28 mouse cellular contexts compared by ENCODE assay signal in the genomic region with DNA sequence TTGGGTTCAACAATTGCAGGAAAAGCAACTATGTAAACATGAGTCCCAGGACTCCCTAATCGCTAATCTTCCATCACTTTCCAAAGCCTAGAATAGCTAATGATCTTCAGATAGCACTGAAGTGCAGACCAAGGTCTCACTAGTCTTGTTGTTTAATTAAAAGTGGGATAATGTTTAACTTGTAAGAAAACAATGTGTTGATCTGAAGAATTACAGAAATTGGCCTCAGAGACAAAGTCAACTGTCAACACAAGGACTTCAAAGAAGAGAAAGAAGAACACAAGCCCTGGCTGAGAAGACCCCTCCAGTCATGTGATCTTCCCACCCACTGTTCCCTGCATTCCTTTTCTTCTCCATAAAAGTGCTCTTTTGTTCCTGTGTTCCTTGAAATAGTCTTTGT.
DNase-seq lines count a peak whose midpoint lies in the region; ATAC-seq and TF ChIP-seq lines count a peak whose summit lies in the region.
"Had no signal": no experiment of that assay in that cellular context is flagged by ENCODE, and none has a peak within 500 bp of the region (broad histone marks: within the 10 kb centered on the region; RNA-seq: fewer than 3 reads in every experiment).

No protein-coding gene starts in this region.

- no peak overlapping the region for H3K4me3 ChIP-seq in kidney, adult 2 months (ENCODE audit: insufficient read depth, low read depth, low read length)
- H3K4me3 ChIP-seq in kidney, embryonic 16.5 days (ENCODE audit: low read length), result no peak overlapping the region
- H3K4me3 ChIP-seq: embryonic facial prominence, embryonic 10.5 days; embryonic facial prominence, embryonic 13.5 days; forebrain, embryonic 10.5 days; forebrain, embryonic 13.5 days; heart, adult 2 months; heart, embryonic 10.5 days; heart, embryonic 13.5 days had no signal

- no peaks in the 10 kb centered on the region for H3K36me3 ChIP-seq in kidney, adult 2 months (ENCODE audit: control insufficient read depth, insufficient read depth, low read length)
- no peaks in the 10 kb centered on the region for H3K36me3 ChIP-seq in kidney, embryonic 16.5 days (ENCODE audit: insufficient read depth, low read length)
- H3K36me3 ChIP-seq: embryonic facial prominence, embryonic 10.5 days; embryonic facial prominence, embryonic 13.5 days; forebrain, embryonic 10.5 days; heart, embryonic 10.5 days; heart, embryonic 13.5 days had no signal

- peak; percentile 51 for DNase-seq in kidney, adult 2 months
- no peak for DNase-seq in kidney, postnatal 25 days
- no peak for DNase-seq in kidney, adult 11 months
- peak; percentile 6 for DNase-seq in retina, postnatal 1 day
- no peak for DNase-seq in retina, embryonic 14.5 days (ENCODE audit: low spot score)
- DNase-seq: adrenal gland, adult 2 months; adrenal gland, postnatal 14 days; cerebellum, adult 11-12 months; cerebellum, adult 8-10 months; cerebellum, postnatal 10 days; cerebellum, postnatal 36 days; embryo, embryonic 11 days; gastrocnemius, postnatal 10 days; gastrocnemius, postnatal 36 days; heart, adult 2 months; heart, postnatal 14 days; heart, postnatal 4 days had no signal

- no peak for TF ChIP-seq POLR2A in kidney, adult 2 months (IDR thresholded peaks at IDR 0.05; ENCODE audit: low read depth, low read length)

- peak; percentile 46; the same call in 1 of the 2 replicates for ATAC-seq in kidney, embryonic 16.5 days (ENCODE audit: low FRiP score, low TSS enrichment)
- no peak for ATAC-seq in erythroblast, adult 5-6 weeks (replicated peaks; ENCODE audit: low FRiP score, poor library complexity, severe bottlenecking)
- ATAC-seq: forebrain, embryonic 13.5 days; forebrain, embryonic 16.5 days; Patski had no signal

- H3K27ac ChIP-seq in kidney, adult 2 months (ENCODE audit: insufficient read depth, low read depth, low read length), result peak overlapping the region; percentile 35; the same call in 1 of the 2 replicates
- H3K27ac ChIP-seq in kidney, embryonic 16.5 days (ENCODE audit: low read length), result no peak overlapping the region
- H3K27ac ChIP-seq: embryonic facial prominence, embryonic 10.5 days; embryonic facial prominence, embryonic 13.5 days; forebrain, embryonic 10.5 days; forebrain, embryonic 13.5 days; heart, adult 2 months; heart, embryonic 10.5 days; heart, embryonic 13.5 days; hindbrain, embryonic 14.5 days had no signal

- no peak for TF ChIP-seq CTCF in kidney, adult 2 months (conservative IDR thresholded peaks at IDR 0.05; ENCODE audit: insufficient read depth, insufficient read length, low read depth, low read length)

- no peak overlapping the region for H3K9ac ChIP-seq in kidney, embryonic 16.5 days (replicated peaks; ENCODE audit: low read length)
- H3K9ac ChIP-seq: embryonic facial prominence, embryonic 13.5 days; forebrain, embryonic 13.5 days; heart, embryonic 13.5 days; hindbrain, embryonic 14.5 days had no signal

- H3K4me1 ChIP-seq in kidney, adult 2 months (ENCODE audit: control insufficient read depth, insufficient read depth, low read length), result peaks cover 3% of the 10 kb centered on the region; the same call in 1 of the 2 replicates
- H3K4me1 ChIP-seq in kidney, embryonic 16.5 days (ENCODE audit: insufficient read depth, low read length), result 0 out of 2 replicates have a peak, but pooled peaks cover 5% of the 10 kb centered on the region
- H3K4me1 ChIP-seq: embryonic facial prominence, embryonic 10.5 days; embryonic facial prominence, embryonic 13.5 days; heart, embryonic 10.5 days; heart, embryonic 13.5 days had no signal

- 0 out of 2 replicates have a peak, but pooled peaks cover 4% of the 10 kb centered on the region for H3K9me3 ChIP-seq in kidney, embryonic 16.5 days (ENCODE audit: low read length)
- H3K9me3 ChIP-seq: embryonic facial prominence, embryonic 10.5 days; embryonic facial prominence, embryonic 13.5 days; forebrain, embryonic 10.5 days; forebrain, embryonic 13.5 days; heart, embryonic 10.5 days had no signal

- WGBS in kidney, adult 2 months, result 6% methylated on average over 1 of the region's 1 CpGs
- 30% methylated on average over 1 of the region's 1 CpGs for WGBS in kidney, embryonic 16.5 days

- H3K4me2 ChIP-seq in kidney, embryonic 16.5 days (replicated peaks; ENCODE audit: low read depth, low read length), result no peak overlapping the region
- H3K4me2 ChIP-seq: embryonic facial prominence, embryonic 13.5 days; forebrain, embryonic 13.5 days; heart, embryonic 13.5 days; hindbrain, embryonic 14.5 days had no signal

- H3K27me3 ChIP-seq in kidney, adult 2 months (replicated peaks; ENCODE audit: control insufficient read depth, insufficient read depth, low read length), result no peaks in the 10 kb centered on the region
- H3K27me3 ChIP-seq in kidney, embryonic 16.5 days (ENCODE audit: insufficient read depth, low read length), result no peaks in the 10 kb centered on the region
- H3K27me3 ChIP-seq: embryonic facial prominence, embryonic 13.5 days; forebrain, embryonic 13.5 days; heart, embryonic 13.5 days; Patski had no signal

Comparison
In these comparisons a context has a peak if more than half of its experiments do, and no peak if none do; other contexts are left out.
1. DNase-seq: peak in kidney, adult 2 months (single experiment) and retina, postnatal 1 day (single experiment); none in kidney, postnatal 25 days (0 of 2), kidney, adult 11 months (single experiment) and retina, embryonic 14.5 days (single experiment).